Mouse (Mus musculus) macrophage (primary cell): ENCODE measurements around the gene Aprt. TPM values are rescaled to one million over a fixed set of nuclear protein-coding genes. Genes with fewer than 3 reads are reported as not detected.
A peak's percentile ranks its signal among the peaks of the same experiment; 100 is the strongest.
"Not testable (repeated sequence)": the region's sequence is repeated elsewhere in the genome, so short reads cannot be mapped to it uniquely, and the experiment has no call there.

Source experiments
- H3K27ac ChIP-seq: fragments of 350-480 bp; formaldehyde crosslinking; 2 replicates; pipeline ENCODE4 v1.9.0; 2021
- H3K36me3 ChIP-seq: fragments of 350-480 bp; formaldehyde crosslinking; 2 replicates; pipeline ENCODE4 v1.9.0; 2021; ENCODE audit errors: inconsistent target
- H3K4me3 ChIP-seq: fragments of 350-480 bp; formaldehyde crosslinking; 2 replicates; pipeline ENCODE4 v1.9.0; 2021; ENCODE audit errors: inconsistent target
- H3K79me2 ChIP-seq: fragments of 350-480 bp; formaldehyde crosslinking; 2 replicates; pipeline ENCODE4 v1.9.0; 2021; ENCODE audit errors: inconsistent target
- WGBS: methylation state at CpG from one replicate; pipeline ENCODE4 v1.1.7; 2026; ENCODE audit warnings: inconsistent platforms; ENCODE audit not compliant: missing documents; 5-methylcytosine and 5-hydroxymethylcytosine counted together
- polyA plus RNA-seq: library from polyadenylated mRNA; stranded (reverse); fragments of 250-400 nt; gene quantifications from 3 replicates; pipeline ENCODE4 v1.2.4, GENCODE M21; 2018; ENCODE audit warnings: inconsistent platforms

The Aprt gene
- polyA plus RNA-seq, 1 experiment from 2014 or later, result 89.7 TPM

GRCm38 (mm10) chr8:122574667-122575251, 1.9 kb downstream of the Aprt start:
- Histone ChIP-seq H3K36me3 (peaks cover 43% of the 10 kb centered on the region), H3K4me3 (peak overlapping the region; percentile 78; the same call in 1 of the 2 replicates), H3K79me2 (peaks cover 48% of the 10 kb centered on the region), H3K27ac (peak overlapping the region; percentile 78)
- 79% methylated on average over 10 of the region's 10 CpGs for WGBS

GRCm38 (mm10) chr8:122574264-122574663, 2.4 kb downstream of the Aprt start:
- peak overlapping the region; percentile 78; the same call in 1 of the 2 replicates for H3K27ac ChIP-seq
- H3K4me3 ChIP-seq, result no peak overlapping the region
- peaks cover 46% of the 10 kb centered on the region for H3K36me3 ChIP-seq
- peaks cover 53% of the 10 kb centered on the region for H3K79me2 ChIP-seq
- 82% methylated on average over 3 of the region's 3 CpGs for WGBS

GRCm38 (mm10) chr8:122573577-122573976, 3.1 kb downstream of the Aprt start:
- WGBS, result 73% methylated on average over 9 of the region's 9 CpGs
- Histone ChIP-seq H3K4me3 (no peak overlapping the region), H3K36me3 (peaks cover 44% of the 10 kb centered on the region), H3K27ac (no peak overlapping the region), H3K79me2 (peaks cover 60% of the 10 kb centered on the region)

GRCm38 (mm10) chr8:122573176-122573575, 3.5 kb downstream of the Aprt start:
- Histone ChIP-seq H3K79me2 (peaks cover 64% of the 10 kb centered on the region), H3K36me3 (peaks cover 40% of the 10 kb centered on the region)
- H3K27ac ChIP-seq, H3K4me3 ChIP-seq: not testable (repeated sequence)
- WGBS, result 69% methylated on average over 4 of the region's 4 CpGs

- Histone ChIP-seq H3K4me3 (no peak overlapping the region), H3K27ac (no peak overlapping the region), H3K36me3 (peaks cover 37% of the 10 kb centered on the region), H3K79me2 (peaks cover 64% of the 10 kb centered on the region)
- WGBS, result 89% methylated on average over 3 of the region's 3 CpGs
These were observed 4.0 kb downstream of the Aprt start for GRCm38 (mm10) chr8:122572751-122573150.

GRCm38 (mm10) chr8:122571750-122572267, 4.9 kb downstream of the Aprt start:
- H3K79me2 ChIP-seq, result peaks cover 64% of the 10 kb centered on the region
- H3K4me3 ChIP-seq, result no peak overlapping the region
- no peak overlapping the region for H3K27ac ChIP-seq
- 96% methylated on average over 17 of the region's 17 CpGs for WGBS
- H3K36me3 ChIP-seq, result peaks cover 37% of the 10 kb centered on the region

- peaks cover 63% of the 10 kb centered on the region for H3K79me2 ChIP-seq
- no peak overlapping the region for H3K4me3 ChIP-seq
- whole genome bisulfite sequencing, result 96% methylated on average over 11 of the region's 11 CpGs
- peaks cover 37% of the 10 kb centered on the region for H3K36me3 ChIP-seq
- H3K27ac ChIP-seq, result no peak overlapping the region
These were observed 5.6 kb downstream of the Aprt start for GRCm38 (mm10) chr8:122571153-122571552.

GRCm38 (mm10) chr8:122569996-122570395, 6.7 kb downstream of the Aprt start:
- Histone ChIP-seq H3K27ac (no peak overlapping the region), H3K36me3 (peaks cover 37% of the 10 kb centered on the region), H3K4me3 (no peak overlapping the region), H3K79me2 (peaks cover 63% of the 10 kb centered on the region)
- WGBS, result 98% methylated on average over 16 of the region's 16 CpGs

GRCm38 (mm10) chr8:122569329-122569728, 7.4 kb downstream of the Aprt start:
- Histone ChIP-seq H3K36me3 (peaks cover 37% of the 10 kb centered on the region), H3K27ac (peak overlapping the region; percentile 98), H3K4me3 (peak overlapping the region; percentile 71), H3K79me2 (peaks cover 57% of the 10 kb centered on the region)
- 80% methylated on average over 9 of the region's 9 CpGs for WGBS

GRCm38 (mm10) chr8:122568881-122569309, 7.8 kb downstream of the Aprt start:
- peak overlapping the region; percentile 71 for H3K4me3 ChIP-seq
- peaks cover 37% of the 10 kb centered on the region for H3K36me3 ChIP-seq
- peak overlapping the region; percentile 98 for H3K27ac ChIP-seq
- peaks cover 57% of the 10 kb centered on the region for H3K79me2 ChIP-seq
- 28% methylated on average over 10 of the region's 10 CpGs for WGBS

GRCm38 (mm10) chr8:122568109-122568504, 8.6 kb downstream of the Aprt start:
- H3K27ac ChIP-seq, result peak overlapping the region; percentile 98
- WGBS, result under 1% methylated on average over 28 of the region's 34 CpGs
- peaks cover 57% of the 10 kb centered on the region for H3K79me2 ChIP-seq
- peak overlapping the region; percentile 71 for H3K4me3 ChIP-seq
- H3K36me3 ChIP-seq, result peaks cover 35% of the 10 kb centered on the region

GRCm38 (mm10) chr8:122567361-122568108, 9.2 kb downstream of the Aprt start, which contains the start of gene Cdt1:
TSS of gene Cdt1 (plus strand) at chr8:122568015.
- WGBS, result under 1% methylated on average over 62 of the region's 62 CpGs
- Histone ChIP-seq H3K36me3 (peaks cover 29% of the 10 kb centered on the region), H3K27ac (peak within 1 kb of the TSS; percentile 98), H3K4me3 (peak within 1 kb of the TSS; percentile 71), H3K79me2 (peaks cover 56% of the 10 kb centered on the region)

- peaks cover 21% of the 10 kb centered on the region for H3K36me3 ChIP-seq
- H3K79me2 ChIP-seq, result peaks cover 49% of the 10 kb centered on the region
- H3K27ac ChIP-seq, result peak overlapping the region; percentile 98
- 37% methylated on average over 6 of the region's 6 CpGs for WGBS
- H3K4me3 ChIP-seq, result peak overlapping the region; percentile 71
These were observed 9.9 kb downstream of the Aprt start for GRCm38 (mm10) chr8:122566766-122567165.

GRCm38 (mm10) chr8:122564363-122565352, 12.1 kb downstream of the Aprt start:
- peaks cover 2% of the 10 kb centered on the region; the same call in 1 of the 2 replicates for H3K36me3 ChIP-seq
- H3K79me2 ChIP-seq, result peaks cover 28% of the 10 kb centered on the region
- H3K27ac ChIP-seq, result peak overlapping the region; percentile 98
- WGBS, result 22% methylated on average over 25 of the region's 25 CpGs
- peak overlapping the region; percentile 20 for H3K4me3 ChIP-seq
